Mouse (Mus musculus) 3134 (cell line): ENCODE measurements around the gene Hnrnpc.

Source experiments
- DNase-seq: peaks from one replicate; pipeline ENCODE4 v3.0.0-alpha.2; 2011; ENCODE audit warnings: low spot score; ENCODE audit not compliant: insufficient read length; ENCODE audit errors: extremely low read depth

The Hnrnpc gene

GRCm38 (mm10) chr14:52035926-52036325, 67.9 kb downstream of the Hnrnpc start:
- DNase-seq = no peak

DNA sequence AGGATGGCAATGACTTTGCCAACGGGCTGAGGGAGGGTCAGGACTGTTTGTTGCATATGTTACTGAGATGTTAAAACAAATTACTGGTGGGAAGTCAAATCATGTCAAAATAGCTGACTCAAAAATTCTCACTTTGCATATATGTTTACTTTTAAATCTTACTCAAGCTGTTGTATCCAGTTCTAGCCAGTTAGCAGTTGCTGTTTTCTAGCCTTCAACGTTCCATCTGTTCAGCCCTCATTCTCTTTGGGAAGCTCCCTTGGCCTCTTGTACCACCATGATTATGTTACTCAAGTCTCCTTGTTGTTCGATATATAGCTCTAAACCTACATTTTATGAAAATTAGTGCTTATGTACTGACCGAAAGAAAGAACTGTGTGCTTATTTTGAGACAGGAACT, 77.5 kb downstream of the Hnrnpc start:
- DNase-seq = no peak

DNA sequence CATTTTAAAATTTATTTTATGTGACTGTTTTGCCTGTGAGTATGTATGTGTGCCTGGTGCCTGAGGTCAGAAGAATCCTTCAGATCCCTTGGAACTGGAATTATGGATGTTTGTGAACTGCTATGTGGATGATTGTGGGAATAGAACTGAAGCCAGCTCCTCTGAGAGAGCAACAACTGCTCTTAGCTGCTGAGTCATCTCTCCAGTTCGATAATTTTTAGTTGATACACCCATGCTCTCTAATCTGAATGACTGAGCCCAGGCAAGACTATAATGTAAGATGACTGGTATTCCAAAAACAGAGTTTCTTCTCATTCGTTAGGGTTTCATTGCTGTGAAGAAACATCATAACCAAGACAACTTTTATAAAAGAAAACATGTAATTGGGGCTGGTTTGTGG, 79.7 kb downstream of the Hnrnpc start:
- DNase-seq = no peak
